Mouse (Mus musculus) Muller cell, postnatal 12 days (primary cell): ENCODE measurements around the gene Rab33b.
A peak's percentile ranks its signal among the peaks of the same experiment; 100 is the strongest.

Experiments used
- DNase-seq: peaks from one replicate; pipeline ENCODE4 v3.0.0-alpha.2; 2015; ENCODE audit errors: inconsistent ontology term

Rab33b gene

GRCm38 (mm10) chr3:51510903-51511302 lies 27.2 kb downstream of the Rab33b start:
- DNase-seq: peak; percentile 57

GRCm38 (mm10) chr3:51511983-51512382 lies 28.3 kb downstream of the Rab33b start:
- peak; percentile 26 for DNase-seq

GRCm38 (mm10) chr3:51517467-51517866 lies 33.7 kb downstream of the Rab33b start:
- no peak for DNase-seq

GRCm38 (mm10) chr3:51517878-51518762 lies 34.4 kb downstream of the Rab33b start:
- DNase-seq: no peak

GRCm38 (mm10) chr3:51518763-51519121 lies 35.0 kb downstream of the Rab33b start:
- DNase-seq: no peak

- DNase-seq: no peak
Observed at GRCm38 (mm10) chr3:51521262-51521661, 37.5 kb downstream of the Rab33b start.

GRCm38 (mm10) chr3:51525186-51525785 lies 41.6 kb downstream of the Rab33b start:
- DNase-seq: no peak

GRCm38 (mm10) chr3:51526891-51527290 lies 43.2 kb downstream of the Rab33b start:
- DNase-seq: no peak

- peak; percentile 73 for DNase-seq
Observed at GRCm38 (mm10) chr3:51531473-51532281, 48.0 kb downstream of the Rab33b start.

- no peak for DNase-seq
Observed at GRCm38 (mm10) chr3:51532282-51532620, 48.5 kb downstream of the Rab33b start.

GRCm38 (mm10) chr3:51533573-51533972 lies 49.9 kb downstream of the Rab33b start:
- DNase-seq: no peak

- DNase-seq: no peak
Observed at GRCm38 (mm10) chr3:51534013-51534412, 50.3 kb downstream of the Rab33b start.

GRCm38 (mm10) chr3:51539567-51540408 lies 56.1 kb downstream of the Rab33b start:
- DNase-seq: peak; percentile 57

- no peak for DNase-seq
Observed at GRCm38 (mm10) chr3:51540659-51541058, 56.9 kb downstream of the Rab33b start.

- peak; percentile 78 for DNase-seq
Observed at GRCm38 (mm10) chr3:51544442-51545128, 60.9 kb downstream of the Rab33b start.
